In genomic region chr5:92788990-92789389, GRCm38 (mm10) we compare ENCODE assay signal across 19 mouse cellular contexts.
DNase-seq lines count a peak whose midpoint lies in the region; ATAC-seq and TF ChIP-seq lines count a peak whose summit lies in the region.
"Had no signal": no experiment of that assay in that cellular context is flagged by ENCODE, and none has a peak within 500 bp of the region (broad histone marks: within the 10 kb centered on the region; RNA-seq: fewer than 3 reads in every experiment).

No protein-coding gene starts in this region.

- H3K9ac ChIP-seq in embryonic facial prominence, embryonic 14.5 days (ENCODE audit: low read depth, low read length) = no peak overlapping the region
- no peak overlapping the region for H3K9ac ChIP-seq in hindbrain, embryonic 12.5 days
- H3K9ac ChIP-seq in limb, embryonic 14.5 days (ENCODE audit: low read depth, low read length, severe bottlenecking) = no peak overlapping the region
- H3K9ac ChIP-seq: neural tube, embryonic 12.5 days; stomach, embryonic 15.5 days had no signal

- WGBS in embryonic facial prominence, embryonic 14.5 days = 53% methylated on average over 8 of the region's 8 CpGs
- 68% methylated on average over 8 of the region's 8 CpGs for WGBS in embryonic facial prominence, embryonic 10.5 days
- WGBS in hindbrain, embryonic 10.5 days = 70% methylated on average over 8 of the region's 8 CpGs
- 69% methylated on average over 8 of the region's 8 CpGs for WGBS in hindbrain, embryonic 12.5 days
- 30% methylated on average over 8 of the region's 8 CpGs for WGBS in limb, embryonic 14.5 days

- no peaks in the 10 kb centered on the region for H3K27me3 ChIP-seq in embryonic facial prominence, embryonic 14.5 days (replicated peaks; ENCODE audit: control insufficient read depth, insufficient read depth, low read length)
- no peaks in the 10 kb centered on the region for H3K27me3 ChIP-seq in embryonic facial prominence, embryonic 10.5 days (replicated peaks; ENCODE audit: low read depth, poor library complexity, severe bottlenecking)
- no peaks in the 10 kb centered on the region for H3K27me3 ChIP-seq in hindbrain, embryonic 10.5 days (ENCODE audit: insufficient read depth, poor library complexity, severe bottlenecking)
- H3K27me3 ChIP-seq in hindbrain, embryonic 12.5 days = no peaks in the 10 kb centered on the region
- no peaks in the 10 kb centered on the region for H3K27me3 ChIP-seq in limb, embryonic 14.5 days (ENCODE audit: control insufficient read depth, insufficient read depth, low read length)
- H3K27me3 ChIP-seq: neural tube, embryonic 12.5 days; stomach, embryonic 15.5 days had no signal

- TF ChIP-seq POLR2A in limb, embryonic 14.5 days (IDR thresholded peaks at IDR 0.05; ENCODE audit: borderline replicate concordance, extremely low read depth, insufficient read depth, insufficient read length) = no peak

- H3K36me3 ChIP-seq in embryonic facial prominence, embryonic 14.5 days (ENCODE audit: control insufficient read depth, insufficient read depth, low read length) = no peaks in the 10 kb centered on the region
- H3K36me3 ChIP-seq in embryonic facial prominence, embryonic 10.5 days (replicated peaks) = no peaks in the 10 kb centered on the region
- H3K36me3 ChIP-seq in hindbrain, embryonic 10.5 days = peaks cover 1% of the 10 kb centered on the region
- H3K36me3 ChIP-seq in hindbrain, embryonic 12.5 days = no peaks in the 10 kb centered on the region
- H3K36me3 ChIP-seq in limb, embryonic 14.5 days (ENCODE audit: control insufficient read depth, insufficient read depth, low read length) = no peaks in the 10 kb centered on the region
- H3K36me3 ChIP-seq: G1E; neural tube, embryonic 12.5 days; stomach, embryonic 15.5 days had no signal

- no peak overlapping the region for H3K4me2 ChIP-seq in embryonic facial prominence, embryonic 14.5 days (ENCODE audit: low read depth, low read length)
- H3K4me2 ChIP-seq in hindbrain, embryonic 12.5 days (replicated peaks) = no peak overlapping the region
- H3K4me2 ChIP-seq in limb, embryonic 14.5 days (replicated peaks; ENCODE audit: low read depth, low read length, severe bottlenecking) = no peak overlapping the region
- H3K4me2 ChIP-seq: neural tube, embryonic 12.5 days; stomach, embryonic 15.5 days had no signal

- H3K4me1 ChIP-seq in embryonic facial prominence, embryonic 14.5 days (ENCODE audit: control insufficient read depth, insufficient read depth, low read length) = no peaks in the 10 kb centered on the region
- peaks cover 12% of the 10 kb centered on the region for H3K4me1 ChIP-seq in embryonic facial prominence, embryonic 10.5 days
- peaks cover 21% of the 10 kb centered on the region for H3K4me1 ChIP-seq in hindbrain, embryonic 10.5 days (replicated peaks)
- H3K4me1 ChIP-seq in hindbrain, embryonic 12.5 days = peaks cover 4% of the 10 kb centered on the region
- H3K4me1 ChIP-seq in limb, embryonic 14.5 days (ENCODE audit: control insufficient read depth, insufficient read depth, low read length) = peaks cover 7% of the 10 kb centered on the region
- H3K4me1 ChIP-seq: neural tube, embryonic 12.5 days; stomach, embryonic 15.5 days had no signal

- peak; percentile 81 for ATAC-seq in embryonic facial prominence, embryonic 14.5 days (ENCODE audit: low read depth)
- no peak for ATAC-seq in hindbrain, embryonic 12.5 days (ENCODE audit: low FRiP score)
- ATAC-seq in limb, embryonic 14.5 days (ENCODE audit: low FRiP score, low read depth) = peak; percentile 71
- ATAC-seq: CD4-positive, CD25-positive, alpha-beta regulatory T cell, adult 4 months; hindbrain, embryonic 16.5 days; intestine, postnatal 0 days had no signal

- peak; percentile 68 for DNase-seq in embryonic facial prominence, embryonic 14.5 days (ENCODE audit: low spot score)
- DNase-seq in embryonic facial prominence, embryonic 10.5 days (ENCODE audit: low spot score) = no peak
- DNase-seq in hindbrain, embryonic 10.5 days (ENCODE audit: low spot score) = no peak
- DNase-seq in gastrocnemius, adult 18-20 months (ENCODE audit: low spot score) = peak; percentile 43
- peak; percentile 44 for DNase-seq in limb, embryonic 14.5 days (ENCODE audit: low spot score)
- DNase-seq in layer of hippocampus, adult 11-12 months (ENCODE audit: low spot score) = no peak
- no peak for DNase-seq in cerebellum, postnatal 25 days
- DNase-seq: cerebellum, adult 2 months; heart, adult 18-20 months; layer of hippocampus, adult 9-11 months; lung, adult 2 months; lung, postnatal 36 days had no signal

- no peaks in the 10 kb centered on the region for H3K9me3 ChIP-seq in embryonic facial prominence, embryonic 14.5 days (ENCODE audit: control insufficient read depth, low read length)
- no peaks in the 10 kb centered on the region for H3K9me3 ChIP-seq in embryonic facial prominence, embryonic 10.5 days
- H3K9me3 ChIP-seq in hindbrain, embryonic 10.5 days = peaks cover under 1% of the 10 kb centered on the region
- H3K9me3 ChIP-seq in hindbrain, embryonic 12.5 days (replicated peaks) = no peaks in the 10 kb centered on the region
- H3K9me3 ChIP-seq in limb, embryonic 14.5 days (ENCODE audit: control insufficient read depth, low read length) = no peaks in the 10 kb centered on the region
- H3K9me3 ChIP-seq: neural tube, embryonic 12.5 days; stomach, embryonic 15.5 days had no signal

- no peak overlapping the region for H3K4me3 ChIP-seq in embryonic facial prominence, embryonic 14.5 days (ENCODE audit: low read depth, low read length)
- H3K4me3 ChIP-seq in embryonic facial prominence, embryonic 10.5 days = no peak overlapping the region
- no peak overlapping the region for H3K4me3 ChIP-seq in hindbrain, embryonic 10.5 days
- no peak overlapping the region for H3K4me3 ChIP-seq in hindbrain, embryonic 12.5 days
- no peak overlapping the region for H3K4me3 ChIP-seq in limb, embryonic 14.5 days (replicated peaks; ENCODE audit: low read length)
- H3K4me3 ChIP-seq: neural tube, embryonic 12.5 days; stomach, embryonic 15.5 days had no signal

- no peak overlapping the region for H3K27ac ChIP-seq in embryonic facial prominence, embryonic 14.5 days (replicated peaks; ENCODE audit: low read depth, low read length)
- H3K27ac ChIP-seq in embryonic facial prominence, embryonic 10.5 days (replicated peaks) = no peak overlapping the region
- peak overlapping the region; percentile 35 for H3K27ac ChIP-seq in hindbrain, embryonic 10.5 days
- no peak overlapping the region for H3K27ac ChIP-seq in hindbrain, embryonic 12.5 days
- no peak overlapping the region for H3K27ac ChIP-seq in limb, embryonic 14.5 days (replicated peaks; ENCODE audit: low read depth, low read length)
- H3K27ac ChIP-seq: neural tube, embryonic 12.5 days; stomach, embryonic 15.5 days had no signal

Comparison
In these comparisons a context has a peak if more than half of its experiments do, and no peak if none do; other contexts are left out.
1. DNase-seq: peak in embryonic facial prominence, embryonic 14.5 days (single experiment), gastrocnemius, adult 18-20 months (single experiment) and limb, embryonic 14.5 days (single experiment); none in embryonic facial prominence, embryonic 10.5 days (single experiment), hindbrain, embryonic 10.5 days (single experiment), layer of hippocampus, adult 11-12 months (single experiment) and cerebellum, postnatal 25 days (0 of 2).